Mouse (Mus musculus) subcutaneous adipose tissue, adult 2 months (tissue): ENCODE results near the gene Neil3. TPM values are rescaled to one million over a fixed set of nuclear protein-coding genes. Genes with fewer than 3 reads are reported as not detected.

Experiments used
- polyA plus RNA-seq: library from polyadenylated mRNA; depleted of rRNA; stranded (reverse); fragments of >200 nt; gene quantifications from 2 replicates; pipeline ENCODE4 v1.2.3, GENCODE M21; 2012; ENCODE audit warnings: low replicate concordance; rRNA removed

The Neil3 gene
- polyA plus RNA-seq: 0.32 and 1.6 TPM in 2 replicates

GRCm38 (mm10) chr8:53638495-53639171, at the start of gene Neil3:
Gene Neil3, minus strand, starts transcription at chr8:53639065.

Other genes with a start within 250 kb of the Neil3 start
- gene Aga, start 127.3 kb downstream of the Neil3 start, polyA plus RNA-seq: 6.5 and 16.8 TPM in 2 replicates